Mouse (Mus musculus) heart, embryonic 13.5 days (tissue): Measurements from ENCODE around the gene Rassf1. TPM values are rescaled to one million over a fixed set of nuclear protein-coding genes. Genes with fewer than 3 reads are reported as not detected.

Source experiments
- ATAC-seq: fragments of 200-750 bp; cut with Nextera tagmentation; 2 replicates; pipeline ENCODE4 v1.8.0; 2017; ENCODE audit warnings: moderate TSS enrichment; ENCODE audit not compliant: insufficient number of reproducible peaks, low FRiP score, low TSS enrichment; ENCODE audit errors: extremely low read depth
- H3K27ac ChIP-seq: fragments of 300-500 bp; sonication (generic); replicated peaks from 2 replicates; pipeline ENCODE4 v1.5.1; 2015; ENCODE audit warnings: moderate library complexity, mild to moderate bottlenecking, inconsistent platforms
- H3K27me3 ChIP-seq: fragments of 300-500 bp; sonication (generic); replicated peaks from 2 replicates; pipeline ENCODE4 v1.6.1; 2015; ENCODE audit warnings: mild to moderate bottlenecking, inconsistent platforms
- H3K36me3 ChIP-seq: fragments of 300-500 bp; sonication (generic); 2 replicates; pipeline ENCODE4 v1.6.1; 2015; ENCODE audit warnings: mild to moderate bottlenecking, inconsistent platforms
- H3K4me1 ChIP-seq: fragments of 300-500 bp; sonication (generic); 2 replicates; pipeline ENCODE4 v1.6.1; 2015; ENCODE audit warnings: inconsistent platforms
- H3K4me2 ChIP-seq: fragments of 300-500 bp; sonication (generic); 2 replicates; pipeline ENCODE4 v1.6.1; 2015; ENCODE audit warnings: inconsistent platforms, mild to moderate bottlenecking, moderate library complexity
- H3K4me3 ChIP-seq: fragments of 300-500 bp; sonication (generic); 2 replicates; pipeline ENCODE4 v1.5.1; 2015; ENCODE audit warnings: moderate library complexity, mild to moderate bottlenecking, inconsistent platforms
- H3K9ac ChIP-seq: fragments of 300-500 bp; sonication (generic); 2 replicates; pipeline ENCODE4 v1.6.1; 2015; ENCODE audit warnings: inconsistent platforms, mild to moderate bottlenecking, moderate library complexity
- H3K9me3 ChIP-seq: fragments of 300-500 bp; sonication (generic); 2 replicates; pipeline ENCODE4 v1.6.1; 2016; ENCODE audit warnings: inconsistent platforms
- WGBS: fragments of 180-500 bp; shearing (Covaris S2); methylation state at CpG from one replicate; pipeline ENCODE4 v1.1.7; 2015; ENCODE audit warnings: mixed read lengths; 5-methylcytosine and 5-hydroxymethylcytosine counted together
- polyA plus RNA-seq: library from polyadenylated mRNA; unstranded; fragments of >200 nt; fragmentation: Nextera tagmentation; extraction: Ambion mirVana; gene quantifications from 2 replicates; pipeline ENCODE4 v1.2.1, GENCODE M21; 2015

Rassf1 gene
- polyA plus RNA-seq, 1 experiment from 2014 or later: 47.6 TPM

DNA sequence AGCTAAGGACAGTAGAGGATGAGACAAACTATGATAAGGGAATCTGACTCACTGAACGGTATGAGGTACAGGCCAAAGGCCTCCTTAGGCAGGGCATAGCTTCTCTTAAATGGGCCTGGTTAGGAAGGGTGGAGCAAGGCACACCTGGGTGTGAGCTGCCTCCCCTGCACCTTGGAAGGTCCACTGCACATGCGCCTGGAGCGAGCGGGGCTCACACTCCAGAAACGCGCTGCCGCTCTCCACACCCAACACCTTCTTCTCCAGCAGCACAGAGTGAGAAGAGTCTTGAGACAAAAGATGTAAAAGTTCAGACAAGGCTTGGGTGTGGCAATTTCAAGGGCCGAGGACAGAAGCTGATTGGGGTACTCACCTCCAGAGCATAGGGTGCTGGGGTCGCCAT lies 48.1 kb downstream of the Rassf1 start:
- no peak for ATAC-seq

GRCm38 (mm10) chr9:107599842-107600241 lies 48.5 kb downstream of the Rassf1 start:
- Histone ChIP-seq H3K36me3 (peaks cover 12% of the 10 kb centered on the region), H3K4me2 (0 out of 2 replicates have a peak overlapping the region, but pooled peaks have one; percentile 4), H3K27ac (no peak overlapping the region), H3K9ac (peak overlapping the region; percentile 37; the same call in 1 of the 2 replicates), H3K4me3 (no peak overlapping the region), H3K9me3 (no peaks in the 10 kb centered on the region), H3K4me1 (peaks cover 49% of the 10 kb centered on the region), H3K27me3 (peaks cover 38% of the 10 kb centered on the region)
- WGBS: 57% methylated on average over 14 of the region's 14 CpGs
- ATAC-seq: no peak

More for the DNA sequence above, 48.1 kb downstream of the Rassf1 start:
- Histone ChIP-seq H3K4me2 (0 out of 2 replicates have a peak overlapping the region, but pooled peaks have one; percentile 4), H3K27ac (no peak overlapping the region), H3K4me1 (peaks cover 49% of the 10 kb centered on the region), H3K9ac (peak overlapping the region; percentile 37; the same call in 1 of the 2 replicates), H3K4me3 (no peak overlapping the region), H3K36me3 (peaks cover 16% of the 10 kb centered on the region), H3K9me3 (no peaks in the 10 kb centered on the region), H3K27me3 (peaks cover 35% of the 10 kb centered on the region)
- 81% methylated on average over 9 of the region's 9 CpGs for WGBS

DNA sequence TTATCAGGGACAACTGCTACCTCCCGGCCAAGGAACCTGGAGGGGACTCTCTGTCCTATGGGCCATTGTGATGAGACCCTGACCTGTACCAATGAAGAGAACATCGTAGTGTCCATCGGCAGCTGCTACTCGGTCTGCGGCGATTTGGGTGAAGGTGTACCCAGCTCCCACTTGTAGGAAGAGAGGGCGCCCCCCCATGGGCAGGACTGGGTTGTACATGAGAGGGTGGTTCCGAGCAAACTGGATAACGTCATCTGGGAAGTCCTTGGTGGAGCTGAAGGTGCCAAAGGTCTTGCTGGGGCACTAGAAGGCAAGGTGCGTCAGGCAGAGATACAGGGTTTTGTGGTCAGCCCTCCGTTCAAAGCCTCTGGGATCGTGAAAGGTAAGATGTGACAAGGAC lies 49.4 kb downstream of the Rassf1 start:
- H3K4me2 ChIP-seq: no peak overlapping the region
- no peak overlapping the region for H3K27ac ChIP-seq
- ATAC-seq: no peak
- H3K36me3 ChIP-seq: peaks cover 5% of the 10 kb centered on the region
- no peak overlapping the region for H3K4me3 ChIP-seq
- H3K9me3 ChIP-seq: no peaks in the 10 kb centered on the region
- no peak overlapping the region for H3K9ac ChIP-seq
- peaks cover 45% of the 10 kb centered on the region for H3K27me3 ChIP-seq
- 73% methylated on average over 12 of the region's 12 CpGs for WGBS
- H3K4me1 ChIP-seq: peaks cover 54% of the 10 kb centered on the region

GRCm38 (mm10) chr9:107601275-107601674 lies 49.9 kb downstream of the Rassf1 start:
- Histone ChIP-seq H3K9me3 (no peaks in the 10 kb centered on the region), H3K27ac (no peak overlapping the region), H3K36me3 (peaks cover 5% of the 10 kb centered on the region; the same call in 1 of the 2 replicates), H3K9ac (no peak overlapping the region; the same call in 1 of the 2 replicates), H3K4me1 (peaks cover 54% of the 10 kb centered on the region), H3K27me3 (peaks cover 50% of the 10 kb centered on the region), H3K4me3 (no peak overlapping the region), H3K4me2 (no peak overlapping the region)
- no peak for ATAC-seq
- 84% methylated on average over 11 of the region's 11 CpGs for WGBS

DNA sequence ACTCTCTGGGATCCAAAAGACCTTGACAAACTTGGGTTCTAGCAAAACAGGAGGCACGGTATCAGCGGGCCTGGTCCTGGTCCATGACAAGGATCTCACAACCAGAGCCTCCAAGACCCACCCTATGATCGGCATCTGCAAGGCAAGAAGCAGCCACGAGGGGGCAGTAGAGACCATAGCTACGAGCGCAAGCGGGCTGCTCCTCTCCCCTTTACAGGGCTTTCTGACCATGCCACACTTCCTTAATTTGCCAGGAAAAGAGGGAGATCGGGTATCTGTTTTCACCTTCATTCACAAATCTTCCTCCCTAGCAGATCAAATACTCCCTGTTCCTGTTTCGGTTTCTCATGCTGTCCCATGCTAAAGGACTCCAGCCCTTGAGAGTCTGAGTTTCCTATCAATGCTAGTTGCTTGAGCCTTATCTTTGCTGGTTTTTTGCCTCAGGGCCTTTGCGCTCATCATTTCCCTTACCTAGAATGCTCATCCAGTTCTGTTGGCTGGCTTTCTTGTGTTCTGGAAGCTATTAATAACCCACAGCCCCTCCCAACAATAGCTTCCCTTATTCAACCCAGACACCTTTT lies 50.8 kb downstream of the Rassf1 start:
- Histone ChIP-seq H3K27me3 (peaks cover 50% of the 10 kb centered on the region), H3K4me1 (peaks cover 54% of the 10 kb centered on the region), H3K27ac (peak overlapping the region; percentile 24; the same call in 1 of the 2 replicates), H3K4me2 (peak overlapping the region; percentile 31), H3K9me3 (no peaks in the 10 kb centered on the region), H3K4me3 (no peak overlapping the region), H3K36me3 (peaks cover 5% of the 10 kb centered on the region; the same call in 1 of the 2 replicates), H3K9ac (peak overlapping the region; percentile 69)
- WGBS: 4% methylated on average over 10 of the region's 10 CpGs
- ATAC-seq: no peak

GRCm38 (mm10) chr9:107603251-107603650 lies 51.9 kb downstream of the Rassf1 start:
- no peak overlapping the region for H3K9ac ChIP-seq
- peaks cover 5% of the 10 kb centered on the region; the same call in 1 of the 2 replicates for H3K36me3 ChIP-seq
- no peak for ATAC-seq
- no peak overlapping the region for H3K4me2 ChIP-seq
- 70% methylated on average over 6 of the region's 6 CpGs for WGBS
- no peaks in the 10 kb centered on the region for H3K9me3 ChIP-seq
- H3K4me3 ChIP-seq: no peak overlapping the region
- H3K27ac ChIP-seq: no peak overlapping the region
- peaks cover 55% of the 10 kb centered on the region for H3K4me1 ChIP-seq
- peaks cover 50% of the 10 kb centered on the region for H3K27me3 ChIP-seq

GRCm38 (mm10) chr9:107605041-107605661 lies 53.8 kb downstream of the Rassf1 start:
- 34% methylated on average over 23 of the region's 23 CpGs for WGBS
- H3K4me1 ChIP-seq: peaks cover 73% of the 10 kb centered on the region
- H3K4me3 ChIP-seq: peak overlapping the region; percentile 6; the same call in 1 of the 2 replicates
- no peaks in the 10 kb centered on the region for H3K36me3 ChIP-seq
- H3K27ac ChIP-seq: 0 out of 2 replicates have a peak overlapping the region, but pooled peaks have one; percentile 32
- peak overlapping the region; percentile 60 for H3K9ac ChIP-seq
- no peak for ATAC-seq
- H3K4me2 ChIP-seq: peak overlapping the region; percentile 54
- H3K27me3 ChIP-seq: peaks cover 31% of the 10 kb centered on the region
- H3K9me3 ChIP-seq: no peaks in the 10 kb centered on the region

DNA sequence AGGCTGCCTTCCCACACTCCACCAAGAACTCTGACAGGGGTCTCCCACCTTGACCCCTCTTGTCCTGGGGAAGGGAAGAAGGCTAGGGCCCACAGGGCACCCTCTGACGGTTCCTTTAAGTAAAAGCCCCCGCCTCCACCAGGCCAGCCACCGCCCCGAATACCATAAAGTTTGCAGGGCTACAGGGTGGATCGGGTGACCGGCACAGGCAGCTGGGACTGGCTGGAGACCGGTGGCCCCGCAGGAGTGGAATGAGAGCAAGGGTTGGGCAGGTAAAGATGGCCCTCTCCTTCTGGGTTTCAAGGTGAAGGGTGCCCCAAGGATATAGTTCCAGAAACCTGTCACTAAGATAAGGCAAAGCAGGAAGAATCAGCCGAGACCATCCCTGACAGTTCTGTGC lies 55.2 kb downstream of the Rassf1 start:
- Histone ChIP-seq H3K9me3 (no peaks in the 10 kb centered on the region), H3K9ac (peak overlapping the region; percentile 76), H3K36me3 (no peaks in the 10 kb centered on the region), H3K27ac (peak overlapping the region; percentile 71), H3K4me1 (peaks cover 87% of the 10 kb centered on the region), H3K4me3 (peak overlapping the region; percentile 45), H3K4me2 (peak overlapping the region; percentile 64), H3K27me3 (peaks cover 17% of the 10 kb centered on the region; the same call in 1 of the 2 replicates)
- WGBS: 19% methylated on average over 9 of the region's 9 CpGs
- ATAC-seq: no peak

DNA sequence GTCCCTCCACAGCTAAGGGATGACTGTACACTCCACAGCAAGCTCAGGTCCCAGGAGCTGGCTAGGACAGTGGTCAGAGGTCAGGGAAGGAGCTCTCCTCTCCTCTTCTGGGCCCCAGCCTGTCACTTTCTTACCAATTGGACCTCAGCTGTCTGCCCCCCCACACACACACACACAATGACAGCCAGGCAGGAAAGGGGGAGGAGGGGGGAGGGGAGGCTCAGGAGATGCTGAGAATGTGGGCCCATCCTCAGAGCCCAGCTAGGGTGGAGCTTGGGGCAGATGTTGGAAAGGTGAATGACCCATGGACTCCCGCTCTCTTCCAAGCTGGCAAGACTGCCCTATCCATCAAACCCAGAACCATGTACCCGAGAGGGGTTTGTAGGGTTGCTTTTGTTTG lies 55.7 kb downstream of the Rassf1 start:
- H3K27me3 ChIP-seq: peaks cover 15% of the 10 kb centered on the region; the same call in 1 of the 2 replicates
- peak overlapping the region; percentile 76 for H3K9ac ChIP-seq
- WGBS: 72% methylated on average over 2 of the region's 2 CpGs
- peak overlapping the region; percentile 45 for H3K4me3 ChIP-seq
- H3K27ac ChIP-seq: peak overlapping the region; percentile 71
- peaks cover 89% of the 10 kb centered on the region for H3K4me1 ChIP-seq
- no peaks in the 10 kb centered on the region for H3K36me3 ChIP-seq
- no peaks in the 10 kb centered on the region for H3K9me3 ChIP-seq
- ATAC-seq: no peak
- H3K4me2 ChIP-seq: peak overlapping the region; percentile 64

DNA sequence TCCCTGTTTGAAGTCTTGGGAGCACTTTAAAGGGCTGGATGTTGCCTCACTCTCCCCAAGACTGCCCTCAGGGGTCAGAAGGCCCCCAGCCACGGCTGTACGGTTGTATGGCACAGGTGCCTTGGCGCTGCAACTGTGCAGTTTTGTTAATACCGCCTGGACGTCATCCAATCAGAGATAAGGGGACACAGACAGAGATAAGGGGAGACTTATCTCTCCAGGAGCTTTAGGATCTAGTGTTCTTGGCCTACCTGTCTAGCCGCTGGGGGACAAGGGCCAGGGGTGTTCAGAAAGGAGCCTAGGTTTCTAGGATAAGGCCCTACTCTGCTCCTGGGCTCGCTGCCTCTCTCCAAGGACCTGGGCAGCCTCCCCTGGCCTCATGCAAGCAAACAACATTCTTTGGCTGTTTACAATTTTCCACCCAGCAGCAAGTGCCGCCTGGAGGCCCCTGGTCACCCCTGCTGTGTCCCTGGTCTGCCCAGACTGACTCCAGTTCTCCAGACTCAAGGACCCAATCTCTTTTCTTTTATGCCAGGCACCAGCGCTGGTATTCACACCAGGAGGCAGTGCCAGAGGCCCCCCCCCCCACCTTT lies 56.4 kb downstream of the Rassf1 start:
- no peaks in the 10 kb centered on the region for H3K9me3 ChIP-seq
- peaks cover 15% of the 10 kb centered on the region; the same call in 1 of the 2 replicates for H3K27me3 ChIP-seq
- H3K4me1 ChIP-seq: peaks cover 85% of the 10 kb centered on the region
- no peaks in the 10 kb centered on the region for H3K36me3 ChIP-seq
- peak overlapping the region; percentile 64 for H3K4me2 ChIP-seq
- H3K27ac ChIP-seq: peak overlapping the region; percentile 71
- ATAC-seq: no peak
- WGBS: 30% methylated on average over 9 of the region's 9 CpGs
- peak overlapping the region; percentile 45 for H3K4me3 ChIP-seq
- H3K9ac ChIP-seq: peak overlapping the region; percentile 76

GRCm38 (mm10) chr9:107608741-107609432 lies 57.5 kb downstream of the Rassf1 start, which contains the start of gene Sema3b:
TSS of gene Sema3b (minus strand) at chr9:107609229.
- peak within 1 kb of the TSS; percentile 64 for H3K4me2 ChIP-seq
- H3K27ac ChIP-seq: peak within 1 kb of the TSS; percentile 71
- ATAC-seq: no peak
- peak within 1 kb of the TSS; percentile 76 for H3K9ac ChIP-seq
- H3K9me3 ChIP-seq: no peaks in the 10 kb centered on the region
- H3K36me3 ChIP-seq: peaks cover 5% of the 10 kb centered on the region
- 52% methylated on average over 11 of the region's 12 CpGs for WGBS
- peak within 1 kb of the TSS; percentile 8; the same call in 1 of the 2 replicates for H3K4me3 ChIP-seq
- peaks cover 15% of the 10 kb centered on the region; the same call in 1 of the 2 replicates for H3K27me3 ChIP-seq
- H3K4me1 ChIP-seq: peaks cover 93% of the 10 kb centered on the region
